24 mouse cellular contexts compared by ENCODE assay signal in genomic region chr5:110274846-110275245, GRCm38 (mm10).
"Had no signal": no experiment of that assay in that cellular context is flagged by ENCODE, and none has a peak within 500 bp of the region (broad histone marks: within the 10 kb centered on the region; RNA-seq: fewer than 3 reads in every experiment).

No protein-coding gene starts in this region.

- H3K4me3 ChIP-seq: gastrocnemius, adult 2 months; heart, adult 2 months; heart, embryonic 13.5 days; heart, embryonic 15.5 days; hindbrain, embryonic 13.5 days; hindbrain, embryonic 15.5 days; intestine, embryonic 15.5 days; layer of hippocampus, adult 2 months; left cerebral cortex, adult 2 months; limb, embryonic 13.5 days; limb, embryonic 15.5 days; liver, embryonic 12.5 days had no signal

- H3K9me3 ChIP-seq: heart, embryonic 13.5 days; heart, embryonic 15.5 days; hindbrain, embryonic 13.5 days; hindbrain, embryonic 15.5 days; intestine, embryonic 15.5 days; limb, embryonic 13.5 days; limb, embryonic 15.5 days; liver, embryonic 12.5 days had no signal

- H3K27me3 ChIP-seq: heart, embryonic 13.5 days; heart, embryonic 15.5 days; hindbrain, embryonic 13.5 days; hindbrain, embryonic 15.5 days; intestine, embryonic 15.5 days; limb, embryonic 13.5 days; limb, embryonic 15.5 days; liver, embryonic 12.5 days had no signal

- H3K4me2 ChIP-seq: heart, embryonic 11.5 days; heart, embryonic 13.5 days; heart, embryonic 15.5 days; hindbrain, embryonic 13.5 days; hindbrain, embryonic 15.5 days; intestine, embryonic 15.5 days; limb, embryonic 13.5 days; limb, embryonic 15.5 days had no signal

- H3K9ac ChIP-seq: heart, embryonic 13.5 days; heart, embryonic 15.5 days; hindbrain, embryonic 13.5 days; hindbrain, embryonic 15.5 days; intestine, embryonic 15.5 days; limb, embryonic 13.5 days; limb, embryonic 15.5 days had no signal

- ATAC-seq: intestine, embryonic 15.5 days; intestine, postnatal 0 days had no signal

- H3K4me1 ChIP-seq: heart, embryonic 13.5 days; heart, embryonic 15.5 days; hindbrain, embryonic 13.5 days; hindbrain, embryonic 15.5 days; intestine, embryonic 15.5 days; limb, embryonic 13.5 days; limb, embryonic 15.5 days had no signal

- DNase-seq: gastrocnemius, adult 2 months; gastrocnemius, postnatal 10 days; gastrocnemius, postnatal 25 days; heart, adult 2 months; heart, postnatal 14 days; heart, postnatal 36 days; kidney, adult 18-20 months; kidney, adult 8-10 months; kidney, postnatal 10 days; kidney, postnatal 25 days; kidney, postnatal 4 days had no signal

- H3K36me3 ChIP-seq: heart, embryonic 13.5 days; heart, embryonic 15.5 days; hindbrain, embryonic 13.5 days; hindbrain, embryonic 15.5 days; intestine, embryonic 15.5 days; limb, embryonic 13.5 days; limb, embryonic 15.5 days had no signal

- H3K27ac ChIP-seq: gastrocnemius, adult 2 months; heart, adult 2 months; heart, embryonic 13.5 days; heart, embryonic 15.5 days; hindbrain, embryonic 13.5 days; hindbrain, embryonic 15.5 days; intestine, embryonic 15.5 days; layer of hippocampus, adult 2 months; left cerebral cortex, adult 2 months; limb, embryonic 13.5 days; limb, embryonic 15.5 days; liver, embryonic 14.5 days had no signal
